Mouse (Mus musculus) liver, embryonic 11.5 days (tissue): Measurements from ENCODE around the gene Gm7138. TPM values are rescaled to one million over a fixed set of nuclear protein-coding genes. Genes with fewer than 3 reads are reported as not detected.

Experiments used
- ATAC-seq: fragments of 200-750 bp; cut with Nextera tagmentation; replicated peaks from 2 replicates; pipeline ENCODE4 v1.8.0; 2017; ENCODE audit warnings: moderate number of reproducible peaks, mild to moderate bottlenecking, moderate TSS enrichment, moderate library complexity; ENCODE audit not compliant: low FRiP score
- DNase-seq: peaks from one replicate; pipeline ENCODE4 v3.0.0-alpha.2; 2017; ENCODE audit warnings: low spot score
- H3K27ac ChIP-seq: fragments of 300-500 bp; sonication (generic); 2 replicates; pipeline ENCODE4 v1.5.1; 2014; ENCODE audit warnings: mild to moderate bottlenecking, low read depth, low read length, control low read depth
- H3K27me3 ChIP-seq: fragments of 300-500 bp; sonication (generic); replicated peaks from 2 replicates; pipeline ENCODE4 v1.6.1; 2014; ENCODE audit warnings: low read length, mixed read lengths; ENCODE audit not compliant: control insufficient read depth, insufficient read depth
- H3K36me3 ChIP-seq: fragments of 300-500 bp; sonication (generic); 2 replicates; pipeline ENCODE4 v1.6.1; 2014; ENCODE audit warnings: mild to moderate bottlenecking, low read length, moderate library complexity, mixed read lengths; ENCODE audit not compliant: control insufficient read depth, insufficient read depth
- H3K4me1 ChIP-seq: fragments of 300-500 bp; sonication (generic); replicated peaks from 2 replicates; pipeline ENCODE4 v1.6.1; 2014; ENCODE audit warnings: low read length, mixed read lengths; ENCODE audit not compliant: control insufficient read depth, insufficient read depth
- H3K4me2 ChIP-seq: fragments of 300-500 bp; sonication (generic); 2 replicates; pipeline ENCODE4 v1.6.1; 2014; ENCODE audit warnings: mild to moderate bottlenecking, control low read depth, moderate library complexity
- H3K4me3 ChIP-seq: fragments of 300-500 bp; sonication (generic); 2 replicates; pipeline ENCODE4 v1.5.1; 2014; ENCODE audit warnings: low read depth, low read length, control low read depth
- H3K9ac ChIP-seq: fragments of 300-500 bp; sonication (generic); 2 replicates; pipeline ENCODE4 v1.6.1; 2014; ENCODE audit warnings: low read depth, low read length, control low read depth
- H3K9me3 ChIP-seq: fragments of 300-500 bp; sonication (generic); 2 replicates; pipeline ENCODE4 v1.6.1; 2016; ENCODE audit warnings: low read length, inconsistent platforms, mixed read lengths; ENCODE audit not compliant: control insufficient read depth
- WGBS: fragments of 180-500 bp; shearing (Covaris S2); extraction: QIAGEN DNeasy Blood & Tissue Kit; methylation state at CpG from one replicate; pipeline ENCODE4 v1.1.7; 2014; 5-methylcytosine and 5-hydroxymethylcytosine counted together
- polyA plus RNA-seq: library from polyadenylated mRNA; unstranded; fragments of >200 nt; fragmentation: Nextera tagmentation; extraction: Ambion mirVana; gene quantifications from 2 replicates; pipeline ENCODE4 v1.2.1, GENCODE M21; 2014

The Gm7138 gene
- polyA plus RNA-seq, 1 experiment from 2014 or later: not detected

DNA sequence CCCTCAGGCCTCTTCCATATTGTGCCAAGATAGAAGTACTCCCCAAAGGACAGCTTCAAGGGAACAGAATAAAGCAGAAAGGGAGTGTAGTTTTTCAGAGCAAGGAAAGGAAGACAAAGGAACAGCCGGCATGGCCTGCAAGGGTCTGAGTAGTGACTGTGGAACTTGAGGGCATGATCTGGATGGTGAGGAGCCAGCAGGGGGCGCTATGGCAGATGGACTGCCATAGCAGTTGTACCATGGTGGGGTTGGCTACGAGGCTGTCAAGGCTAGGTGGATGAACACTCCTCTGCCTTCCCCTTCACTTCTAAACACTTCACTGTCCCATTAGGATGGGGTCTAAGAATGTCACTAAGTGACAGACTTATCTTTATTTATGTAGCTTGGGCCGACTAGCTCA, 47.5 kb downstream of the Gm7138 start:
- H3K27me3 ChIP-seq: no peaks in the 10 kb centered on the region
- ATAC-seq: no peak
- H3K4me1 ChIP-seq: no peaks in the 10 kb centered on the region
- H3K9ac ChIP-seq: no peak overlapping the region
- no peak for DNase-seq
- H3K27ac ChIP-seq: no peak overlapping the region
- H3K4me2 ChIP-seq: no peak overlapping the region
- no peaks in the 10 kb centered on the region for H3K36me3 ChIP-seq
- H3K4me3 ChIP-seq: no peak overlapping the region
- WGBS: 44% methylated on average over 4 of the region's 4 CpGs
- H3K9me3 ChIP-seq: 0 out of 2 replicates have a peak, but pooled peaks cover 3% of the 10 kb centered on the region

- ATAC-seq: no peak
- no peaks in the 10 kb centered on the region for H3K9me3 ChIP-seq
- H3K4me2 ChIP-seq: no peak overlapping the region
- H3K9ac ChIP-seq: no peak overlapping the region
- no peak for DNase-seq
- no peaks in the 10 kb centered on the region for H3K36me3 ChIP-seq
- no peaks in the 10 kb centered on the region for H3K27me3 ChIP-seq
- WGBS: 53% methylated on average over 4 of the region's 4 CpGs
- no peaks in the 10 kb centered on the region for H3K4me1 ChIP-seq
- H3K27ac ChIP-seq: no peak overlapping the region
- no peak overlapping the region for H3K4me3 ChIP-seq
Measured at GRCm38 (mm10) chr10:77728280-77728679, 48.5 kb downstream of the Gm7138 start.

Other genes with a start within 250 kb of the Gm7138 start
- 18.6 and 19.1 TPM in 2 replicates for gene Itgb2, start 246.7 kb downstream of the Gm7138 start, polyA plus RNA-seq
- 94.0 and 99.7 TPM in 2 replicates for gene Pttg1ip, start 195.2 kb downstream of the Gm7138 start, polyA plus RNA-seq
- 249 and 271 TPM in 2 replicates for gene Sumo3, start 170.8 kb downstream of the Gm7138 start, polyA plus RNA-seq
- gene Gm49325, start 170.7 kb downstream of the Gm7138 start, polyA plus RNA-seq: 1.8 and 4.5 TPM in 2 replicates
- 62.1 and 67.9 TPM in 2 replicates for gene Ube2g2, start 154.7 kb downstream of the Gm7138 start, polyA plus RNA-seq
- gene Tspear, start 90.4 kb downstream of the Gm7138 start, polyA plus RNA-seq: 0.16 TPM in 1 of 2 replicates, not detected in the other
- not detected in 2 replicates for gene Gm19402, start 86.2 kb downstream of the Gm7138 start, polyA plus RNA-seq
- not detected in 2 replicates for gene Gm9508, start 79.7 kb downstream of the Gm7138 start, polyA plus RNA-seq
- not detected in 2 replicates for gene Gm10272, start 70.3 kb downstream of the Gm7138 start, polyA plus RNA-seq
- gene Gm10024, start 65.5 kb downstream of the Gm7138 start, polyA plus RNA-seq: not detected in 2 replicates
- gene Gm10142, start 61.1 kb downstream of the Gm7138 start, polyA plus RNA-seq: not detected in 2 replicates
- not detected in 2 replicates for gene Krtap12-1, start 56.3 kb downstream of the Gm7138 start, polyA plus RNA-seq
- not detected in 2 replicates for gene Gm10100, start 50.5 kb downstream of the Gm7138 start, polyA plus RNA-seq
- gene Gm18596, start 34.3 kb downstream of the Gm7138 start, polyA plus RNA-seq: not detected in 2 replicates
- gene Gm9736, start 25.6 kb downstream of the Gm7138 start, polyA plus RNA-seq: not detected in 2 replicates
- not detected in 2 replicates for gene Gm3233, start 17.3 kb downstream of the Gm7138 start, polyA plus RNA-seq
- gene Gm3238, start 5.6 kb downstream of the Gm7138 start, polyA plus RNA-seq: not detected in 2 replicates
- gene Gm3250, start 5.6 kb upstream of the Gm7138 start, polyA plus RNA-seq: not detected in 2 replicates
- not detected in 2 replicates for gene Gm7137, start 11.3 kb upstream of the Gm7138 start, polyA plus RNA-seq
- gene Gm9639, start 18.1 kb upstream of the Gm7138 start, polyA plus RNA-seq: not detected in 2 replicates
- not detected in 2 replicates for gene Gm19668, start 22.2 kb upstream of the Gm7138 start, polyA plus RNA-seq
- not detected in 2 replicates for gene Gm9507, start 34.9 kb upstream of the Gm7138 start, polyA plus RNA-seq
- gene Gm2696, start 37.7 kb upstream of the Gm7138 start, polyA plus RNA-seq: not detected in 2 replicates
- not detected in 2 replicates for gene Krtap10-4, start 50.2 kb upstream of the Gm7138 start, polyA plus RNA-seq
- gene Krtap10-10, start 59.0 kb upstream of the Gm7138 start, polyA plus RNA-seq: not detected in 2 replicates
- gene Gm36176, start 69.9 kb upstream of the Gm7138 start, polyA plus RNA-seq: not detected in 2 replicates
- gene Gm10318, start 75.9 kb upstream of the Gm7138 start, polyA plus RNA-seq: not detected in 2 replicates
- not detected in 2 replicates for gene Gm3285, start 85.0 kb upstream of the Gm7138 start, polyA plus RNA-seq
- 8.2 and 10.0 TPM in 2 replicates for gene Lrrc3, start 125.6 kb upstream of the Gm7138 start, polyA plus RNA-seq
- 1.2 TPM in 2 replicates for gene Trpm2, start 193.6 kb upstream of the Gm7138 start, polyA plus RNA-seq
- 12.1 and 12.8 TPM in 2 replicates for gene 1810043G02Rik, start 201.6 kb upstream of the Gm7138 start, polyA plus RNA-seq
- 245 and 255 TPM in 2 replicates for gene Pfkl, start 233.1 kb upstream of the Gm7138 start, polyA plus RNA-seq